Mouse (Mus musculus) C2C12 (cell line): ENCODE data around the gene Armh3. TPM values are rescaled to one million over a fixed set of nuclear protein-coding genes. Genes with fewer than 3 reads are reported as not detected.

Experiments used
- H3K27me3 ChIP-seq: one replicate; pipeline ENCODE4 v1.6.1; 2011; ENCODE audit not compliant: control insufficient read depth, insufficient read depth, insufficient read length
- H3K36me3 ChIP-seq: one replicate; pipeline ENCODE4 v1.6.1; 2011; ENCODE audit not compliant: control insufficient read depth, insufficient read depth
- H3K4me3 ChIP-seq: one replicate; pipeline ENCODE4 v1.5.1; 2011; ENCODE audit warnings: mild to moderate bottlenecking, control low read depth; ENCODE audit not compliant: poor library complexity, insufficient read depth, severe bottlenecking
- H3K79me2 ChIP-seq: one replicate; pipeline ENCODE4 v1.6.1; 2011; ENCODE audit not compliant: control insufficient read depth, insufficient read depth
- H3K79me3 ChIP-seq: one replicate; pipeline ENCODE4 v1.6.1; 2011; ENCODE audit warnings: low read depth, control low read depth
- H3ac ChIP-seq: one replicate; pipeline ENCODE3; 2011; ENCODE audit warnings: low read depth; ENCODE audit not compliant: control insufficient read depth, insufficient read length
- CEBPB ChIP-seq: IDR thresholded peaks from one replicate; pipeline ENCODE4 v1.6.1; 2011; ENCODE audit warnings: low read depth, mild to moderate bottlenecking, control low read depth, moderate library complexity
- CTCF ChIP-seq: IDR thresholded peaks from one replicate; pipeline ENCODE4 v1.5.1; 2011; ENCODE audit not compliant: control insufficient read depth, insufficient read depth, insufficient read length
- FOSL1 ChIP-seq: IDR thresholded peaks from one replicate; pipeline ENCODE4 v1.8.0; 2011; ENCODE audit warnings: mild to moderate bottlenecking, low read length; ENCODE audit not compliant: poor library complexity, insufficient read depth, severe bottlenecking
- MAX ChIP-seq: IDR thresholded peaks from one replicate; pipeline ENCODE4 v1.6.1; 2011; ENCODE audit warnings: mild to moderate bottlenecking, control low read depth
- MYOD1 ChIP-seq: IDR thresholded peaks from one replicate; pipeline ENCODE4 v1.6.1; 2011; ENCODE audit warnings: low read depth; ENCODE audit not compliant: control insufficient read depth, insufficient read length
- MYOG ChIP-seq: IDR thresholded peaks from one replicate; pipeline ENCODE4 v1.6.1; 2011; ENCODE audit not compliant: control insufficient read depth, insufficient read length; ENCODE audit errors: extremely low read depth
- USF1 ChIP-seq: IDR thresholded peaks from one replicate; pipeline ENCODE4 v1.6.1; 2011; ENCODE audit warnings: low read depth, mild to moderate bottlenecking, control low read depth, moderate library complexity
- polyA plus RNA-seq: library from polyadenylated mRNA; unstranded; fragments of >200 nt; fragmentation: generic; extraction: Trizol; gene quantifications from one replicate; pipeline ENCODE4 v1.2.1, GENCODE M21; 2012; ENCODE audit warnings: missing spikeins

Armh3 gene
- polyA plus RNA-seq, 1 experiment: 6.4 TPM

GRCm38 (mm10) chr19:46016023-46016422, 17.7 kb upstream of the Armh3 start:
- H3K27me3 ChIP-seq: no peaks in the 10 kb centered on the region
- H3K79me3 ChIP-seq: no peaks in the 10 kb centered on the region
- no peak overlapping the region for H3ac ChIP-seq
- H3K4me3 ChIP-seq: no peak overlapping the region
- TF ChIP-seq FOSL1: no peak
- no peak for TF ChIP-seq CEBPB
- no peak for TF ChIP-seq MYOG
- TF ChIP-seq MYOD1: no peak
- TF ChIP-seq USF1: no peak
- H3K79me2 ChIP-seq: no peaks in the 10 kb centered on the region
- no peaks in the 10 kb centered on the region for H3K36me3 ChIP-seq

GRCm38 (mm10) chr19:46014572-46015178, 16.4 kb upstream of the Armh3 start:
- no peaks in the 10 kb centered on the region for H3K27me3 ChIP-seq
- no peaks in the 10 kb centered on the region for H3K79me2 ChIP-seq
- TF ChIP-seq USF1 (no peak), FOSL1 (no peak), MYOD1 (no peak), CEBPB (no peak), MAX (no peak), CTCF (peak; percentile 88)
- H3K36me3 ChIP-seq: no peaks in the 10 kb centered on the region
- no peaks in the 10 kb centered on the region for H3K79me3 ChIP-seq
- H3ac ChIP-seq: no peak overlapping the region
- H3K4me3 ChIP-seq: no peak overlapping the region

- TF ChIP-seq FOSL1 (no peak), MYOD1 (no peak), USF1 (no peak), CTCF (no peak), MYOG (no peak)
- H3K4me3 ChIP-seq: no peak overlapping the region
- no peak overlapping the region for H3ac ChIP-seq
These were observed 7.4 kb upstream of the Armh3 start for GRCm38 (mm10) chr19:46005680-46006079.

GRCm38 (mm10) chr19:46004814-46005466, 6.7 kb upstream of the Armh3 start:
- Histone ChIP-seq H3ac (peak overlapping the region; percentile 27), H3K27me3 (no peaks in the 10 kb centered on the region), H3K79me2 (peaks cover 38% of the 10 kb centered on the region), H3K36me3 (peaks cover 16% of the 10 kb centered on the region), H3K79me3 (peaks cover 24% of the 10 kb centered on the region), H3K4me3 (no peak overlapping the region)
- no peak for TF ChIP-seq USF1
- no peak for TF ChIP-seq FOSL1
- TF ChIP-seq MYOG: no peak
- no peak for TF ChIP-seq MYOD1
- TF ChIP-seq CTCF: no peak
- TF ChIP-seq CEBPB: no peak
- TF ChIP-seq MAX: no peak

More at GRCm38 (mm10) chr19:46005680-46006079, 7.4 kb upstream of the Armh3 start:
- H3K27me3 ChIP-seq: no peaks in the 10 kb centered on the region
- peaks cover 38% of the 10 kb centered on the region for H3K79me2 ChIP-seq
- peaks cover 24% of the 10 kb centered on the region for H3K79me3 ChIP-seq
- peaks cover 16% of the 10 kb centered on the region for H3K36me3 ChIP-seq

GRCm38 (mm10) chr19:46003371-46004226, 5.3 kb upstream of the Armh3 start, which contains the start of gene Hps6:
Gene Hps6, plus strand, starts transcription at chr19:46003508.
- H3K4me3 ChIP-seq: peak within 1 kb of the TSS; percentile 63
- peaks cover 24% of the 10 kb centered on the region for H3K79me3 ChIP-seq
- H3K36me3 ChIP-seq: peaks cover 16% of the 10 kb centered on the region
- peaks cover 38% of the 10 kb centered on the region for H3K79me2 ChIP-seq
- peak within 1 kb of the TSS; percentile 80 for H3ac ChIP-seq
- TF ChIP-seq MAX (peak; percentile 47), USF1 (no peak)
- H3K27me3 ChIP-seq: no peaks in the 10 kb centered on the region

GRCm38 (mm10) chr19:46002279-46002678, 4.0 kb upstream of the Armh3 start:
- Histone ChIP-seq H3K79me3 (peaks cover 24% of the 10 kb centered on the region), H3K4me3 (no peak overlapping the region), H3ac (peak overlapping the region; percentile 38), H3K27me3 (no peaks in the 10 kb centered on the region), H3K79me2 (peaks cover 45% of the 10 kb centered on the region), H3K36me3 (peaks cover 16% of the 10 kb centered on the region)
- TF ChIP-seq USF1 (peak; percentile 97), FOSL1 (no peak), CEBPB (no peak), MAX (peak; percentile 81), CTCF (no peak), MYOD1 (no peak)
